Mouse (Mus musculus): ENCODE data around the gene Grin3b.

Grin3b gene

DNA sequence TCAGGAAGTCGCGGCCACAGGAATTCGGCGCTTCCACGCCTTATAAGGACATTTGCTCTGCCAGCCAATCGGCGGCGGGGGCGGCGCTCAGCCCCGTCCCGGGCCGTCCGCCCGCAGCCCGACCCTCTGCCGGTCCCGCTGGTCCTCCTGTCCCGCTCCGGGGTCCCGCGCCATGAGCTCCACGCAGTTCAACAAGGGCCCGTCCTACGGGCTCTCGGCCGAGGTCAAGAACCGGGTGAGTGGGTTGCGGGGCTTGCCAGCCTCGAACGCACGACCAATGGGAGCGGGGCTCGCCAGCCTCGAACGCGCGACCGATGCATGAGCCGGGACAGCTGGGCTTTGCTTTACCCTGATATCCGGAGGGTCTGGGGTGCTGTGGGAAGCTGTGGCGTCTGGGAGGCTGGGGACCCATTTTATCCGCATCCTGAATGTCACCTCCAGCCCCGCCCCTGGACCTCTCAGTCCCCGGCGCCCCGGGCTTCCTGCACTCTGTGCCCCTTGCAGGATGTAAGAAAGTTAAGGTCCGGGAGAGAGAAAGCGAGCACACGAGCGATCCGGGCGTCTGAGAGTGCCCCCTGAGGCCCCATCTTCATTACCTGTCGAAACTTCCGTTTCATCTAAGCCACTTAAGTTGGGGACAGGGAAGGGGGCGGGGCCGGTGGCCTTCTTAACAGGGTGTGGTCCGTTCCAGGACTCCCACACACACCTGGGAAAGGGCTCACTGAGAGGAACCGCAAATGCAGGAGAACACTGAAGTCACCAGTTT is 18.2 kb downstream of the Grin3b start, which contains the start of gene Cnn2:
TSS of gene Cnn2 (plus strand) at position 79 of the 766 bp plus-strand sequence.
- DNase-seq (ENCODE audit: low spot score in 2 of 2), result peak; percentile 43 to 60

DNA sequence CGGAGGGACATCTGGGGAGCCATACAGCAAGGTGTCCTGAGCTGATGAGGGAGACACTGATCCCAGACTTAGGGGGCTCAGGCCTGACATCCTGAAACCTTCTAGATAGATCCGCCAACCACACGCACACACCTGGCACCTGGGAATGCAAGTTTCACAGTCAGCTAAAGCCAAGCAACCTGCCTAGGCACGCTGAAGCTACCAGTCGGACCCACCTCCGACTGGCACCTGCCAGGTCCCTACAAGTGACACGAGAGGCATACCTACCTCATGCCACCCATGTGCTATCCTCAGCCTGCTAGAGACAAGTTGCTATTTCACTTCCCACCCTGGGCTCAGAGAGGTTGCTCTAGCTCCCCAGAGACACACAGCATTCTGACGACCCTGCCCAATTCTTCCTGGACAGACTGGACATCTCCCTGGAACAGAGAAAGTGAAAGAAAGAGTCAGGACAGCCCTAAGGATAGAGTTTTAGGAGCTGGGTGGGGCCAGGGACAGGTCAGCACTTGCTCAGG is 18.8 kb downstream of the Grin3b start:
- no peak for DNase-seq (ENCODE audit: low spot score in 2 of 2)

DNA sequence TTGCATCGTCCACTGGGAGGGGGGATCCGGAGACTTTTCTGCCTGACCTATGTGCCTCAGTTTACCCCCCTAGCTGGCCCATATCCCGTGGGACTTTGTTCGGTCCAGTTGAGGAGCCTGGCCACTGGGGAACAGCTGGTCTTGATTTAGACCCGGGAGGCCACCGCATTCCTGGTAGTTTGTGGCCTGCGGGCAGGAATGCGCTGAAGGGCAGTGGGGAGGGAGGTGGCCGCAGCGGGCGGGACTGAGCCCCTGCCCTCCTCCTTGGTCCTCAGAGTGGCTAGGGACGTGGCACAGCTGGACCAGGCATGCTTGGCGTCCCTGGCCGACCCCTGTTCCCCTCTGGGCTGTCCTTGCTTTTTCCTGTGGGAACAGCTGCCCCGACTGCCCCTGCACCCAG is 19.4 kb downstream of the Grin3b start:
- no peak for DNase-seq (ENCODE audit: low spot score in 2 of 2)

DNA sequence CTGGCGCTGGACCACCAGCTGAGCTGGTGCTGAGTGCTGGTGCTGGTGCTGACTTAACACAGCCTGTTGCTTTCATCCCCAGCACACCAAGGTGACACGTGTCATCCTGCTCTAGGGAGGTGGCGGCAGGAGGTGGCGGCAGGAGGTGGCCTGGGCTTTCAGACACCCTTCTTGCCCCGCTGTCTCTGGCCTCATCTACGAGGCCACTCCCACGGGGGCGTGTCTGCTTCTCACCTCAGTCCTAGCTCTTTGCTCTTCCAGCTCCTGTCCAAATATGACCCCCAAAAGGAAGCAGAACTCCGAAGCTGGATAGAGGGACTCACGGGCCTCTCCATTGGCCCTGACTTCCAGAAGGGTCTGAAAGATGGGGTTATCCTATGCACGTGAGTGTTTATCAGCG is 20.6 kb downstream of the Grin3b start:
- DNase-seq (ENCODE audit: low spot score in 2 of 2), result no peak

DNA sequence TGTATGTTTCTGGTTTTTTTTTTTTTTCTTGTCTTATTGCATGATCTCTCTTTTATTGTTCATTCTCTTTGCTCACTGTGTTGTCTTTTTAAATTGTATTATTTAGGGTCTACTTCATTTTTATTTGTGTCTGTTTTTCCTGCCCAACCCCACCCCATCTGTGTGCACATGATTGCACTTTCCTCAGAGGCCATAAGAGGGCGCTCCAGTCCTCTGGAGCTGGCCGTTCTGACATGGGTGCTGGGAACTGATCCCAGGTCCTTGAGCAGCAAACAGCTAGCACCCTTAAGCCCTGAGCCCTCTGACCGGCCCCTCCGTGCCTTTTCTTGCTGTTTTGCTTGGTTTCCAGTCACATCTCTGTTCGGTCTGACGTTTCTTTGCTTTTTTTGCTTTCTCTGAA is 21.0 kb downstream of the Grin3b start:
- DNase-seq (ENCODE audit: low spot score in 2 of 2), result no peak

DNA sequence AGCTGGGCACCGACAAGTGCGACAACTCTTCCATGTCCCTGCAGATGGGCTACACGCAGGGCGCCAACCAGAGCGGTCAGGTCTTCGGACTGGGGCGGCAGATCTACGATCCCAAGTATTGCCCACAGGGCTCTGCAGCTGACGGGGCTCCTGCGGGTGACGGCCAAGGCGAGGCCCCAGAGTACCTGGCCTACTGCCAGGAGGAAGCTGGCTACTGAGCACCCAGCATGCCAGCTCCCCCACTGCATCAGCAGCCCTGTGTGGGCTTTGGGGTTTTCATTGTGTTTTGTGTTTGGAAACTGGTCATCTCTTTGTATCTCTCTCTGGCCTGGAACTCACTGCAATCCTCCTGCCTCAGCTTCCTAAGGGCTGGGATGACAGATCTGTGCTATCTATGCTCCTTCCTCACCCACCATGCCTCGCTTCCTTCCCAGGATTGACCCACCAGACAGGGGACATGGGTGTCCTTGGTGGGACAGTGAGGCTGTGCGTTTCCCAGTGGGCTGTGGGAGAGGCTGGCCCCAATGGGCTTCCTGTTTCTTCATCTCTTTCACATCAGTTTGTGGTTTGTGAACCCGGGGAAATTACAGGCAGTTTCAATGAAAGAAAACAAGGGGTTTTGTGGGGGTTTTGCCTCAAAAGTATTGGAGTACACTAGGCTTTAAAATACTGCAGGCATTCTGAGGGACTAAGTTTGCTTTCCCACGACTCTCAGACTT is 24.0 kb downstream of the Grin3b start:
- no peak for DNase-seq (ENCODE audit: low spot score in 2 of 2)

DNA sequence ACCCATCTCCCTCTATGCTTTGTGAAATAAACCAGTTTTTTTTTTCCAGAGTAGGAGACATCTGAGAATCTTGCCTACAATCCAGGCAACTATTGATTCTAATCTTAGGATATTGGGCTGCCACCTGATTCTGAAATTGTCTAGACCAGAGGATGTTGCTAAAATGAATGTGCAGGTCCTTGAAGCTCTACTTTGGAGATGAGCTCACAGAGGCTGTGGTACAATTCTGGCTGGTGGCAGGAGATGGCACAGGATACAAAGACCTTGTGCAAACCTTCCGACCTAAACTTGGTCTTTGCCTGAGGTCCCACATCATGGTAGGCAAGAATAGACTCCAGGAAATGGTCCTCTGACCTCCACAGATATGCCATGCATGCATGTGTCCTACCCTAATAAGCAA is 25.1 kb downstream of the Grin3b start:
- no peak for DNase-seq (ENCODE audit: low spot score in 2 of 2)

DNA sequence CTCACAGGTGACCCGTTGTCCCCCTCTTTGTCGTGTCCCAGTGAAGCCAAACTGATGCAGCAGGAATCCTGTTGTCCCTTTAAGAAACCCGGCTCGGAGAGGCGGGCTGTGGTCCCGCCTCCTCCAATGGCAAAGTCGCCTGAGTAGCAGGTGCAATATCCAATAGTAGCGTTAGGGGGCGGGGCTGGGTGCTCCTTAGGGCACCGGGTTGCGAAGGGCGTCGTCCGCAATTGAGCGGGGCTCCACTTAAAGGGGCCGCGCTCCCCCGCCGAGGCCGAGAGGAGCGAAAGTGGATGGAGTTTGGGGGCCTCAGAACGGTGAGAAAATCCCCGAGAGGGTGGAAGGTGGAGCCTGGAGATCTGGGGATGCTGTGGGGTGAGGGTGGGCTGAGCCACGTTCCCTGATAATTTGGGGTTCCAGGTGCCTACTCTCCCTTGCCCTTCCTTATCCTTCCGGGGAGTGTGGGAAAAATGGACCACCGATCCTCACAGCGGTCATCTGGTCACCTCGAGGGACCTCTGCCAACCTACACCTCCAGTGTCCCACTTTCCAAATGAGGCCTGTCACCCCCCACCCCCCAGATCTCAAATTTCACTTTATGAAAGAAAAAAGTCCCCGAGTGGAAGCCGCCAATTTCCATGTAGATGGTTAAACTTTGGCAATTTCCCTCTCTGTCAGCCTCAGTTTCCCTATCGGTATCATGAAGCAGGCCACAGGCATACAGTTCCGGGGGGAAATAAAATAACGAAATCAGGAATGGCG is 25.9 kb downstream of the Grin3b start, which contains the start of gene Abca7:
TSS of gene Abca7 (plus strand) at position 223 of the 762 bp plus-strand sequence.
- DNase-seq (ENCODE audit: low spot score in 2 of 2), result peak; percentile 95 to 99

DNA sequence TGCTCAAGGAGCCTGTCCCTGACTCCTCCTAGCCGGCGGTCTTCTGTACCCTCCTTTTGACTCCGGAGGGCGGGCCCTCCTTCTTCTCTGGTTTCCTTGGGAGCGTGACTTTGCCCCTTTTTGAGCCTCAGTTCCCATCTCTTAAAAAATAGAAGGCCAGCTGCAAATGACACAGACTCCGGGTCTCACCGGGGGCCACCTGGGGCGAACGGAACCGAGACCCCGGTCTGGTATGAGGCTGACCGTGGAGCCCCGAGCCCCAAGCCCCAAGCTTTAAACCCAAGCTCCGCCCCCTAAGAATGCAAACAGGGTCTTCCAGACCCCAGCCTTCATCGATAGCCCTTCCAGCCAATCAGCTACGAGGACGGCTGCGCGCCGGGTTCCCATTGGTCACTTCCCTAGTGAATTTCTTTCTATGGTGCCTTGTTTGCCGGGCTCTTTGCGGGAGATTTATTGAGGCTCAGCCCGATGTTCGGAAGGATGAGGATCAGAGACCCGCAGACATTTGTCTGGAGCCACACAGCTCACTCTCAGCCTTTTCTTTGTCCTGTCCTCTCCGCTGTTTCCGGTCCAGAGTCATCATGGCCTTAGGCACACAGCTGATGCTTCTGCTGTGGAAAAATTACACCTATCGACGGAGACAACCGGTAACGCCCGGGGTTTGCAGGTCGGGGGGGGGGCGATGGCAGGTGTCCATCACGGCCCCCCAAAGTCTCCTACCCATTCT is 26.7 kb downstream of the Grin3b start:
- peak; percentile 75 to 76 for DNase-seq (ENCODE audit: low spot score in 2 of 2)

DNA sequence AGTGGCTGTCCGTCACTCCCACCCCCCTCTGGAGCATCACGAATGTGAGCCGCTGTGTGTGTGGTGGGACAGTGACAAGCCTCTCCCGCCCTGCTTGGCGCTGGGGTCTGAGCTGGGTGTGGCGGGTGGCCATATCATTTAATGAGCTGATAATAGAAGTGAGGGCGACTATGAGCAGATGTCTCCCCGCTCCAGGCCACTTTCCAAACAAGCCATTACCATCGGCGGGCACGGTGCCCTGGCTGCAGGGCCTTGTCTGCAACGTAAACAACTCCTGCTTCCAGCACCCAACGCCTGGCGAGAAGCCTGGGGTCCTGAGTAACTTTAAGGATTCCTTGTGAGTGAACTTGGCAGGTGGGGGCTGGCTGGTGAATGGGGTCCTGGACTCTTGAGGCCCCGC is 27.3 kb downstream of the Grin3b start:
- no peak for DNase-seq (ENCODE audit: low spot score in 2 of 2)

DNA sequence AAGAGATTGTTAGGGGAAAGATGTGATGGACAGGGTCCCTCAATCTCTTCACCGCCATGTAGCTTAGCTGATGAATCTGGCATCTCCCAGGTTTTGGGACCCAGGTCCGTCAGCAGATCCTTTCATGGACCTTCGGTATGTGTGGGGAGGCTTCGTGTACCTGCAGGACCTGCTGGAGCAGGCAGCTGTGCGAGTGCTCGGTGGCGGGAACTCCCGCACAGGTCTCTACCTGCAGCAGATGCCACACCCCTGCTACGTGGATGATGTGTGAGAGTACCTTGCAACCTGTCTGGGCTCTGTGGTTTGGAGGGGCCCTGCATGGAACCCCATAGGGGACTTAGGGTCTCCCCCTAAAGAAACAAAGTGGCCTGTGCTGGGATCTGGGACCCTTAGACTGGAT is 31.4 kb downstream of the Grin3b start:
- DNase-seq (ENCODE audit: low spot score in 2 of 2), result no peak

DNA sequence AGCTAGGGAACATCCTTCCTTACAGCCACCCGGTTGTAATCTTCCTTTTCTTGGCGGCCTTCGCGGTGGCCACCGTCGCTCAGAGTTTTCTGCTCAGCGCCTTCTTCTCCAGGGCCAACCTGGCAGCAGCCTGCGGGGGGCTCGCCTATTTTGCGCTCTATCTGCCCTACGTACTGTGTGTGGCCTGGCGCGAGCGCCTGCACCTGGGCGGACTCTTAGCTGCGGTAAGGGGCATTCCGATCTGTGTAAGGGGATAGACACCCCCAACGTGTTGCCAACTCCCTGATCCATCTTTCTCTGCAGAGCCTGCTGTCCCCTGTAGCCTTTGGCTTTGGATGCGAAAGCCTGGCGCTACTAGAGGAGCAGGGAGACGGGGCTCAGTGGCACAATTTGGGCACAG is 32.3 kb downstream of the Grin3b start:
- DNase-seq (ENCODE audit: low spot score in 2 of 2), result no peak

DNA sequence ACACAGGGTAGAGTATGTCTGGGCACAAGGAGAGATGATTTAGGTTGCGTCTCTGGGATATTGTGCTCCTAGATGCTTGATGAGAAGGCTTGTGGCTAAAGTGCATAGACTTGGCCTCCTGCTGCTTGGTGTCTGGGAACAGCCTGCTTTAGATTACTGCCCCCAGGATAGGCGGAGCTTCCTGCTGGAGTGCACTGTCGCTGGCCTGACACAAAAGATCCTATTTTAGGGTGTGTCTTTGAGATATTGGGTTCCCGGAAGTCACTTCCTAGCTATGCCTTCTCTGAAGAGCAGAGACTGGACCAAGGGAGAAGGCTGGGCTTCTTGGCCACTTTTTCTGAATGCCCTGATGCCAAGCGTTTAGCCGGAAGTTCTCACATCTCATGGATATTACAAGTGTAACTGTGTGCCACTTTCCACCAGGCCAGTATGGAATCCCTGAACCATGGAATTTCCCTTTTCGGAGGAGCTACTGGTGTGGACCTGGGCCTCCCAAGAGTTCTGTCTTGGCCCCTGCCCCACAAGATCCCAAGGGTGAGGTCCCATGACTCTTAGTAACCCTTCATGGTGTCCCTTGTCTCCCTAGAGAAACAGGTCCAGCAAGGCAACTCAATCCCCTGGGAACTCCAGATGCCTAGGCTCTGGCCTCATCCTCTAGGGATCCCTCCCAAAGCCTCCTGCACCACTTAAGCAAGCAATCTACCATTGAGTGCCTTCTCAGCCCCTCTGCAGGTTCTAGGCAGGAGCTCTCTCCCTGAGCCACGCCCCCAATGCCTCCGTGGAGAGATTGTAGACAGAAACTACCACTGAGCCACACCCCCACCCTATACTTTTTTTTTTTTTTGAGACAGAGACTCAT is 33.1 kb downstream of the Grin3b start:
- DNase-seq (ENCODE audit: low spot score in 2 of 2), result no peak

DNA sequence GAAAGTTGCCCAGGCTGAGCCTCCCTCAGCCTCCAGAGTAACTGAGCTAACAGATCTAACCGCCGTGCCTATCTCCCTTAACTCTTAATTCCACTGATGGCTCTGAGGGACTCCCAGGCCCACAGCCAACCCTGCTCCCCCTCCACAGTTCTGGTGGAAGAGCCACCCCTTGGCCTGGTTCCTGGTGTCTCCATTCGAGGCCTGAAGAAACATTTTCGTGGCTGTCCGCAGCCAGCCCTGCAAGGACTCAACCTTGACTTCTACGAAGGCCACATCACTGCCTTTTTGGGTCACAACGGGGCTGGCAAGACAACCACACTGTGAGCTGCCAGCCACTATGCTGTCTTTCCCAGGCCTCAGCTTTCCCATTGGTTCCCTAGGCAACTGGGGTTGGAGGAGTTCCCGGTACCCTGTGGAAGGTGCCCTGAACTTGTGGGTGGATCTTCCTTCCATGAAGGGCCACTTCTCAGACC is 33.8 kb downstream of the Grin3b start:
- DNase-seq (ENCODE audit: low spot score in 2 of 2), result no peak

DNA sequence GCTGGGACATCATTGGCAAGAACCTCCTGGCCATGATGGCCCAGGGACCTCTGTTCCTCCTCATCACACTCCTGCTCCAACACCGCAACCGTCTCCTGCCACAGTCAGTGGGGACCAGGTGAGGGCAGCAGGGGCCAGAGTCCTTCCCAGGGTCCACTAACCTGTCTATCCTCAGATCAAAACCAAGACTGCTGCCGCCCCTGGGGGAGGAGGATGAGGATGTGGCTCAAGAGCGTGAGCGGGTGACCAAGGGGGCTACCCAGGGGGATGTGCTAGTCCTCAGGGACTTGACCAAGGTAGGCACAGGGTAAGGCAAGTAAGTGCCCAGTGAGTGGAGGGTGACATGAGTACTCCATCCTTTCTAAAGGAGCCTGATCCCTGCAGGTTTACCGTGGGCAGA is 41.2 kb downstream of the Grin3b start:
- DNase-seq (ENCODE audit: low spot score in 2 of 2), result no peak

DNA sequence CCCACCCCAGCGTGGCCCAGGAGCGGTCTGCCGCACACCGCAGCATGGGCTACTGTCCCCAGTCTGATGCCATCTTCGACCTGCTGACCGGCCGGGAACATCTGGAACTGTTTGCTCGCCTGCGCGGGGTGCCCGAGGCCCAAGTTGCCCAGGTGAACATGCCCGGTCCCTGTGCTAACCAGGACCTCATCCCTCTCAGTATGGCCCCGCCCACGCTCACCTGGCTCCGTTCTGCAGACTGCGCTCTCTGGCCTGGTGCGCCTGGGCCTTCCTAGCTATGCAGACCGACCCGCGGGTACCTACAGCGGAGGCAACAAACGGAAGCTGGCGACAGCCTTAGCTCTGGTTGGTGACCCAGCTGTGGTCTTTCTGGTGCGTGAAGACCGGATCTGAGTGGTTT is 43.1 kb downstream of the Grin3b start:
- DNase-seq (ENCODE audit: low spot score in 2 of 2), result no peak

DNA sequence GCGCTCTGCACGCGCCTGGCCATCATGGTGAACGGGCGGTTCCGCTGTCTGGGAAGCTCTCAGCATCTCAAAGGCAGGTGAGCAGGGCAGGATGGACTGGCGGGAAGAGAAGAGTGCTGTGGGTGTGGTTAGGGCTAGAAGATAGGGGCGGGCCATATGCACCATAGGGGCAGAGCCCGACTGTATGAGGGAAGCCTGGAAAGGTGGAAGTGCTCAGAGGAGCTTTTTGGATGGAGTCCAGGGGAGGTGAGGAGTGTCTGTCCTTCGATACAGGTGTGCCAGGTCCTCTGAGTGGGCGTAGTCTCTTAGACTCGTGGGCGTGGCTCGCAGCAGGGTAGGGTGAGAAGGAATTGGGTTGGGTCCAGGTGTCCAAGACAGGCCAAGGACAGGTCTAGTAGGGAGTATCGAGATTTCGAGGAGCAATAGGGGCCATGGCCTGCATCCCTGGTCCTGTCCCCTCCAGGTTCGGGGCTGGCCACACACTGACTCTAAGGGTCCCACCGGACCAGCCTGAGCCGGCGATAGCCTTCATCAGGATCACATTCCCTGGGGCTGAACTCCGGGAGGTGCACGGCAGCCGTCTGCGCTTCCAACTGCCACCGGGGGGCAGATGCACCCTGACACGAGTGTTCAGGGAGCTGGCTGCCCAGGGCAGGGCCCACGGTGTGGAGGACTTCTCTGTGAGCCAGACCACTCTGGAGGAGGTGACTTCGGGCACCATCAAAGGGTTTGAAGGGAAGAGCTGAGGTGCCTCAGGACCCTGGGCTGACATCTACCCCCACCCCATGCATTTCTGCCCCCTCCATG is 44.2 kb downstream of the Grin3b start:
- DNase-seq (ENCODE audit: low spot score in 2 of 2), result peak in 1 of 2 experiments; percentile 51

DNA sequence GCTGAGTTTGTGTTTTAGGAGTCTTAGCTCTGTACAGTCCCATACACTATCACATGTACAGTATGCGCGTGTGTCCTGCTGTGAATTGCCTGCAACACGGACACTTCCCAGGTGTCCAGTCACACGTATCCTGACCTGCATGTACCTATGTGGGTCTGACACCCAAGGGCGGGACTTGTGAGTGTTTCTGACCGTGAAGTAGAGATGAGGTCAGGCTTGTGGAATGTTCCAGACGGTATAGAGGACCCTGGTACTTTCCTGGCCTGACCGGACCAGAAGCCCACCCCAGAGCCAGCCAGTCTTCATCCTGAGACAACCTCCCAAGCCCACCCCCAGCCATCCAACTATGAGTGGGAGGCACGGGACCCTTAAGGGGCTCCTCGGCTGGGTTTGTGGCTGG is 45.1 kb downstream of the Grin3b start:
- peak in 1 of 2 experiments; percentile 24 for DNase-seq (ENCODE audit: low spot score in 2 of 2)

DNA sequence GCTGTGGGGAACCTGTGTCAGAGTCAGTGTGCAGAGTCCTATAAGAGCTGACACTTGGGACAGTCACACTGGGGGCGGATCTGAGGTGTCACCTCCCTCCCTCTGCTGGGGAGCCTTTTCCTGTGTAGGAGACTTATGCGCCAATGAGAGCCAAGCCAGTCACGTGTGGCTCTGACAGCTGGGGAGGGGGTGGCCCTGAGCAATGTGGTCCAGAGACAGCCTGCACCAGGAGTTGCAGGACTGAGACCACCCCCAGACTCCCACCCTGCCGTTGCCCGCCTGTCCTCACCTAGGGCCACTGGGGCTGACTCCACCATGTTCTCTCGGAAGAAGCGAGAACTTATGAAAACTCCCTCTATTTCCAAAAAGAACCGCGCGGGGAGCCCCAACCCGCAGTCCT is 46.0 kb downstream of the Grin3b start, which contains the start of gene Arhgap45:
TSS of gene Arhgap45 (plus strand) at position 143 of the 400 bp plus-strand sequence.
- DNase-seq (ENCODE audit: low spot score in 2 of 2), result peak; percentile 84 to 91
